Mouse (Mus musculus): ENCODE measurements around the gene Atp8b4.

Gene Atp8b4

DNA sequence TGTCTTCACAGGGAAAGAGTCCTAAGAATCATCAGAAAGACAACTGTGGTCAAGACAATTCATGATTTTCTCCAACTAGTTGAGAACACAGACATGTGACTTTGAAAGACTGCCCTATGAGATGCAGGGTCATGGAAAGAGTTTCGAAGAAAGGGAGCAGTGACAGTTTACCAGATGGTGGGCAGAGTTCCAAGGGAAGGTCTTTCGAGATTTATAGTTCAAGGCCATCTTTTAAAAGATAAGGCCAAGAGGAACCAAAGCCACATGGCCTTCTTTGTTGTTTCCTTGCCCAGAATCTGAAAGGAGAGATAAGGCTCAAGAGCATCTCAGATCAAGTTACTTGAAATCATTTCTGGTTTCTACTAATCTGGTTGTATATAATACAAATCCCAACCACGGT is 225.0 kb downstream of the Atp8b4 start:
- Histone ChIP-seq H3K4me1 (replicated peaks; ENCODE audit: low read depth, low read length) (no peaks in the 10 kb centered on the region), H3K9me3 (ENCODE audit: low read length) (peaks cover 6% of the 10 kb centered on the region; the same call in 1 of the 2 replicates), H3K36me3 (ENCODE audit: insufficient read depth, low read length) (no peaks in the 10 kb centered on the region), H3K4me3 (replicated peaks; ENCODE audit: low read length) (no peak overlapping the region), H3K27me3 (ENCODE audit: insufficient read depth, low read length) (0 out of 2 replicates have a peak, but pooled peaks cover 6% of the 10 kb centered on the region)
- no peak for TF ChIP-seq NANOG (IDR thresholded peaks at IDR 0.05; ENCODE audit: borderline replicate concordance, low read length)
- no peak for TF ChIP-seq CTCF (conservative IDR thresholded peaks at IDR 0.05; ENCODE audit: low read length)
- TF ChIP-seq POU5F1 (IDR thresholded peaks at IDR 0.05; ENCODE audit: borderline replicate concordance, low read length): no peak

DNA sequence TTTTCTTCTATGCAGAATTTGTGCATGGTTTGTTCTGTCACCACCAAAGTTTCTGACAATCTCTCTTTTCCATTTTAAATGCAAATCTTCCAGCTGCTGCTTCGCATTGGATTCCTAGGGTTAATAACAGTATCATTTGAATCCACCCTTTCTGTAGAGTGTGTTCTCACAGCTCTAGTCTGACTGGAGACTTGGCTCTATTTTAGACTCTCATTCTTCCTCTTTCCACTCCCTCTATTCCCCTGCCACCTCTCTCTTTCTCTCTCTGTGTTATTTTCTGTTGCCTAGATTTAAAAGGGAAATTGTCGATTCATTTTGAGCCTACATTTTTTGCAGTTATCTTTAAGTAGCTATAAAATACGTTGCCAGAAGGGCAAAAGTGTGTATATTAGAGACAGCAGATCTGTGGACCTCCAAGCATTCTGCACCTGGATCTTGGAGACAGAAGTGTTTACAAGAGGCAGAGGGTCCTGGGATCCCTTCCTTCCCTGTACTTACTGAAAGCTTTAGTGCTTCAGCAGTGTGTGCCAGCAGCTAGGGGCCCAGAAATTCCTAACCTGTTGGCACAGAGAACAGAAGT is 225.6 kb downstream of the Atp8b4 start:
- TF ChIP-seq POU5F1 (IDR thresholded peaks at IDR 0.05; ENCODE audit: borderline replicate concordance, low read length) (no peak), NANOG (IDR thresholded peaks at IDR 0.05; ENCODE audit: borderline replicate concordance, low read length) (no peak), CTCF (conservative IDR thresholded peaks at IDR 0.05; ENCODE audit: low read length) (no peak)
- H3K9me3 ChIP-seq (ENCODE audit: low read length): peaks cover 6% of the 10 kb centered on the region; the same call in 1 of the 2 replicates
- H3K27me3 ChIP-seq (ENCODE audit: insufficient read depth, low read length): 0 out of 2 replicates have a peak, but pooled peaks cover 6% of the 10 kb centered on the region
- H3K4me3 ChIP-seq (replicated peaks; ENCODE audit: low read length): no peak overlapping the region
- H3K36me3 ChIP-seq (ENCODE audit: insufficient read depth, low read length): no peaks in the 10 kb centered on the region
- H3K4me1 ChIP-seq (replicated peaks; ENCODE audit: low read depth, low read length): no peaks in the 10 kb centered on the region

DNA sequence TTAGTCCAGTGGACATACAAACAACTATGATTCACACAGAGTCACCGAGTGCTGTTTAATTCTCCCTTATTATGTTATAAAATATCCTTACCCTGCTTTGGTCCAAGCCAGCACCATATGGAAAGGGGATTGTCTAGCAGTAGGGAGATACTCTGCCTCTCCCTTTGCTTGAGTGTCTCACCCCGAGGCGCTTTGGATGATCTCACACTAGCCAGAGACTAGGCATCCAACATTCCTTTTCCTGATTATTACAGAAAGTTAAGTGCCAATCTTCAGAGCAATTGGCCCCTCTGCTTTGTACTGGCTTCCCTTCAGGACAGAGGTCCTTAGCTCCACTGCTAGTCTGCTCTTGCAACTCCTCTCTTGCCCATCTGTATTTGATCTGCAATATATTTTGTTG is 226.2 kb downstream of the Atp8b4 start:
- H3K27me3 ChIP-seq (ENCODE audit: insufficient read depth, low read length): no peaks in the 10 kb centered on the region
- H3K9me3 ChIP-seq (ENCODE audit: low read length): peaks cover 6% of the 10 kb centered on the region; the same call in 1 of the 2 replicates
- no peak overlapping the region for H3K4me3 ChIP-seq (replicated peaks; ENCODE audit: low read length)
- H3K36me3 ChIP-seq (ENCODE audit: insufficient read depth, low read length): no peaks in the 10 kb centered on the region
- H3K4me1 ChIP-seq (replicated peaks; ENCODE audit: low read depth, low read length): no peaks in the 10 kb centered on the region
- TF ChIP-seq POU5F1 (IDR thresholded peaks at IDR 0.05; ENCODE audit: borderline replicate concordance, low read length) (no peak), NANOG (IDR thresholded peaks at IDR 0.05; ENCODE audit: borderline replicate concordance, low read length) (no peak), CTCF (conservative IDR thresholded peaks at IDR 0.05; ENCODE audit: low read length) (no peak)
